Mouse (Mus musculus): ENCODE data around the gene Nfic. TPM values are rescaled to one million over a fixed set of nuclear protein-coding genes. Genes with fewer than 3 reads are reported as not detected.

Nfic gene
- total RNA-seq, 2 experiments from 2014 or later, result 6.2 to 51.4 TPM

Other genes with a start within 250 kb of the Nfic start
Only the 30 nearest of the 31 such genes appear.
- not detected in 2 replicates for gene Atcay, start 224.8 kb downstream of the Nfic start, total RNA-seq (2015)
- gene Atcay, start 224.8 kb downstream of the Nfic start, total RNA-seq (2017), result not detected in 2 replicates
- gene Zfr2, start 222.5 kb downstream of the Nfic start, total RNA-seq (2015), result not detected in 2 replicates
- 0.16 and 0.26 TPM in 2 replicates for gene Zfr2, start 222.5 kb downstream of the Nfic start, total RNA-seq (2017)
- 5.4 and 5.9 TPM in 2 replicates for gene Matk, start 202.7 kb downstream of the Nfic start, total RNA-seq (2015)
- 7.5 and 8.1 TPM in 2 replicates for gene Matk, start 202.7 kb downstream of the Nfic start, total RNA-seq (2017)
- gene Mrpl54, start 188.7 kb downstream of the Nfic start, total RNA-seq (2015), result 52.1 and 67.0 TPM in 2 replicates
- gene Mrpl54, start 188.7 kb downstream of the Nfic start, total RNA-seq (2017), result 97.4 and 154 TPM in 2 replicates
- gene Apba3, start 188.7 kb downstream of the Nfic start, total RNA-seq (2015), result 16.4 and 20.2 TPM in 2 replicates
- 11.5 and 15.0 TPM in 2 replicates for gene Apba3, start 188.7 kb downstream of the Nfic start, total RNA-seq (2017)
- 3.4 and 3.7 TPM in 2 replicates for gene Tjp3, start 164.1 kb downstream of the Nfic start, total RNA-seq (2015)
- gene Tjp3, start 164.1 kb downstream of the Nfic start, total RNA-seq (2017), result 5.0 and 6.5 TPM in 2 replicates
- gene Pip5k1c, start 162.7 kb downstream of the Nfic start, total RNA-seq (2015), result 28.0 and 31.7 TPM in 2 replicates
- gene Pip5k1c, start 162.7 kb downstream of the Nfic start, total RNA-seq (2017), result 40.4 and 46.1 TPM in 2 replicates
- gene Cactin, start 134.5 kb downstream of the Nfic start, total RNA-seq (2015), result 4.5 and 7.4 TPM in 2 replicates
- 16.2 and 20.6 TPM in 2 replicates for gene Cactin, start 134.5 kb downstream of the Nfic start, total RNA-seq (2017)
- gene Tbxa2r, start 126.9 kb downstream of the Nfic start, total RNA-seq (2015), result 0.34 and 0.85 TPM in 2 replicates
- gene Tbxa2r, start 126.9 kb downstream of the Nfic start, total RNA-seq (2017), result 0.07 and 0.28 TPM in 2 replicates
- not detected in 2 replicates for gene Gipc3, start 112.4 kb downstream of the Nfic start, total RNA-seq (2015)
- not detected in 2 replicates for gene Gipc3, start 112.4 kb downstream of the Nfic start, total RNA-seq (2017)
- gene Hmg20b, start 105.2 kb downstream of the Nfic start, total RNA-seq (2015), result 27.4 and 33.0 TPM in 2 replicates
- gene Hmg20b, start 105.2 kb downstream of the Nfic start, total RNA-seq (2017), result 18.1 and 24.5 TPM in 2 replicates
- 4.1 and 4.6 TPM in 2 replicates for gene Mfsd12, start 98.1 kb downstream of the Nfic start, total RNA-seq (2015)
- gene Mfsd12, start 98.1 kb downstream of the Nfic start, total RNA-seq (2017), result 7.4 TPM in 2 replicates
- gene 4930404N11Rik, start 89.8 kb downstream of the Nfic start, total RNA-seq (2015), result 0.49 and 1.3 TPM in 2 replicates
- 0.37 and 0.49 TPM in 2 replicates for gene 4930404N11Rik, start 89.8 kb downstream of the Nfic start, total RNA-seq (2017)
- gene Fzr1, start 77.1 kb downstream of the Nfic start, total RNA-seq (2015), result 22.7 and 23.8 TPM in 2 replicates
- gene Fzr1, start 77.1 kb downstream of the Nfic start, total RNA-seq (2017), result 20.9 and 24.0 TPM in 2 replicates
- 5.4 and 5.7 TPM in 2 replicates for gene Dohh, start 71.2 kb downstream of the Nfic start, total RNA-seq (2015)
- 21.9 and 42.4 TPM in 2 replicates for gene Dohh, start 71.2 kb downstream of the Nfic start, total RNA-seq (2017)
- gene Gm48551, start 71.2 kb downstream of the Nfic start, total RNA-seq (2015), result 0.83 and 2.9 TPM in 2 replicates
- 0.33 TPM in 1 of 2 replicates, not detected in the other for gene Gm48551, start 71.2 kb downstream of the Nfic start, total RNA-seq (2017)
- gene Gm48552, start 66.6 kb downstream of the Nfic start, total RNA-seq (2015), result not detected in 2 replicates
- 0.26 and 1.4 TPM in 2 replicates for gene Gm48552, start 66.6 kb downstream of the Nfic start, total RNA-seq (2017)
- 30.6 and 34.0 TPM in 2 replicates for gene Smim24, start 62.6 kb downstream of the Nfic start, total RNA-seq (2015)
- 6.5 and 11.5 TPM in 2 replicates for gene Smim24, start 62.6 kb downstream of the Nfic start, total RNA-seq (2017)
- gene Celf5, start 27.1 kb upstream of the Nfic start, total RNA-seq (2015), result not detected in 2 replicates
- 0.24 TPM in 1 of 2 replicates, not detected in the other for gene Celf5, start 27.1 kb upstream of the Nfic start, total RNA-seq (2017)
- gene Ncln, start 40.8 kb upstream of the Nfic start, total RNA-seq (2015), result 55.8 and 62.8 TPM in 2 replicates
- 72.4 and 76.3 TPM in 2 replicates for gene Ncln, start 40.8 kb upstream of the Nfic start, total RNA-seq (2017)
- gene S1pr4, start 44.5 kb upstream of the Nfic start, total RNA-seq (2015), result 22.8 and 23.9 TPM in 2 replicates
- gene S1pr4, start 44.5 kb upstream of the Nfic start, total RNA-seq (2017), result 28.1 and 29.3 TPM in 2 replicates
- 34.3 and 35.9 TPM in 2 replicates for gene Gna15, start 68.6 kb upstream of the Nfic start, total RNA-seq (2015)
- gene Gna15, start 68.6 kb upstream of the Nfic start, total RNA-seq (2017), result 31.5 and 42.4 TPM in 2 replicates
- 4.9 and 7.8 TPM in 2 replicates for gene Gna11, start 89.6 kb upstream of the Nfic start, total RNA-seq (2015)
- gene Gna11, start 89.6 kb upstream of the Nfic start, total RNA-seq (2017), result 7.1 and 8.1 TPM in 2 replicates
- gene Aes, start 103.9 kb upstream of the Nfic start, total RNA-seq (2015), result 345 and 384 TPM in 2 replicates
- 238 and 282 TPM in 2 replicates for gene Aes, start 103.9 kb upstream of the Nfic start, total RNA-seq (2017)
- gene Tle2, start 118.9 kb upstream of the Nfic start, total RNA-seq (2015), result 1.1 and 3.3 TPM in 2 replicates
- gene Tle2, start 118.9 kb upstream of the Nfic start, total RNA-seq (2017), result 0.51 and 1.8 TPM in 2 replicates
- gene Tle6, start 145.4 kb upstream of the Nfic start, total RNA-seq (2015), result 1.9 and 8.9 TPM in 2 replicates
- gene Tle6, start 145.4 kb upstream of the Nfic start, total RNA-seq (2017), result 6.5 and 11.4 TPM in 2 replicates
- 1.7 and 2.0 TPM in 2 replicates for gene BC025920, start 150.6 kb upstream of the Nfic start, total RNA-seq (2015)
- gene BC025920, start 150.6 kb upstream of the Nfic start, total RNA-seq (2017), result 2.3 and 2.4 TPM in 2 replicates
- 6.3 and 8.0 TPM in 2 replicates for gene Sirt6, start 172.2 kb upstream of the Nfic start, total RNA-seq (2015)
- 2.5 and 6.4 TPM in 2 replicates for gene Sirt6, start 172.2 kb upstream of the Nfic start, total RNA-seq (2017)
- gene Ankrd24, start 172.9 kb upstream of the Nfic start, total RNA-seq (2015), result 1.0 and 1.1 TPM in 2 replicates
- gene Ankrd24, start 172.9 kb upstream of the Nfic start, total RNA-seq (2017), result 1.7 and 1.8 TPM in 2 replicates
- gene Gm10778, start 193.4 kb upstream of the Nfic start, total RNA-seq (2015), result 3.0 and 5.4 TPM in 2 replicates
- gene Gm10778, start 193.4 kb upstream of the Nfic start, total RNA-seq (2017), result 3.4 and 4.9 TPM in 2 replicates